23 mouse cellular contexts compared by ENCODE assay signal in the genomic region with DNA sequence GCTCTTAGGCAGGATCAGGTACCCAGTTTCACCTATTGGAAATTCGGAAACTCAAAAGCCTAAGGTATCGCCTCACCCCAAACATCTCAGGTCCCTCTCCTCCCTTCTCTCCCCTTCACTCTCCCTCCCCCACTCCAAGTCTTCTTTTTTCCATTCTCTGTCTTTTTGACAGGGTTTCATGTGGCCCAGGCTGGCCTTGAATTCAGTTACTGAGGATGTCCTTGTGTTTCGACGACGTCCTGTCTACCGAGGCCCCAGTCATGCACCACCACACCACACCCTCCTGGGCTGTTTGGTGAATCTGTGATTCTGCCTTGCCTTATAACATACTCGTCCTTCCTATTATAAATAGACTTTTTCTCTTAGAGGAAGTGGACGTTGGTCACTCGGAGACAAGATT. TPM values are rescaled to one million over a fixed set of nuclear protein-coding genes. Genes with fewer than 3 reads are reported as not detected.
DNase-seq lines count a peak whose midpoint lies in the region; ATAC-seq and TF ChIP-seq lines count a peak whose summit lies in the region.
"Had no signal": no experiment of that assay in that cellular context is flagged by ENCODE, and none has a peak within 500 bp of the region (broad histone marks: within the 10 kb centered on the region; RNA-seq: fewer than 3 reads in every experiment).

No protein-coding gene starts in this region.

- no peak for ATAC-seq in heart, postnatal 0 days (ENCODE audit: insufficient read depth, low read depth)
- ATAC-seq in activated CD4-positive, CD25-positive, alpha-beta regulatory T cell, adult 4 months, result peak; percentile 56
- no peak for ATAC-seq in forebrain, postnatal 0 days
- ATAC-seq: hindbrain, postnatal 0 days had no signal

- TF ChIP-seq EP300 in heart, postnatal 0 days (IDR thresholded peaks at IDR 0.05; ENCODE audit: low read depth), result no peak

- no peak overlapping the region for H3K9ac ChIP-seq in heart, postnatal 0 days (replicated peaks; ENCODE audit: low read depth, low read length)
- no peak overlapping the region for H3K9ac ChIP-seq in forebrain, postnatal 0 days
- H3K9ac ChIP-seq: embryonic facial prominence, embryonic 12.5 days; limb, embryonic 15.5 days; liver, embryonic 14.5 days; lung, embryonic 14.5 days had no signal

- no peaks in the 10 kb centered on the region for H3K9me3 ChIP-seq in heart, postnatal 0 days (replicated peaks; ENCODE audit: control insufficient read depth, low read length)
- H3K9me3 ChIP-seq in heart, embryonic 10.5 days, result no peaks in the 10 kb centered on the region
- H3K9me3 ChIP-seq in forebrain, postnatal 0 days (ENCODE audit: low read length), result no peaks in the 10 kb centered on the region
- H3K9me3 ChIP-seq: embryonic facial prominence, embryonic 12.5 days; limb, embryonic 15.5 days had no signal

- H3K27ac ChIP-seq in heart, postnatal 0 days (ENCODE audit: low read depth), result peak overlapping the region; percentile 13; the same call in 1 of the 2 replicates
- no peak overlapping the region for H3K27ac ChIP-seq in heart, embryonic 10.5 days
- no peak overlapping the region for H3K27ac ChIP-seq in forebrain, postnatal 0 days (ENCODE audit: low read depth, low read length)
- H3K27ac ChIP-seq: embryonic facial prominence, embryonic 12.5 days; hindbrain, postnatal 0 days; kidney, postnatal 0 days; limb, embryonic 15.5 days; liver, embryonic 14.5 days; stomach, postnatal 0 days had no signal

- peaks cover 25% of the 10 kb centered on the region for H3K4me1 ChIP-seq in heart, postnatal 0 days (ENCODE audit: control insufficient read depth, insufficient read depth)
- peaks cover 43% of the 10 kb centered on the region for H3K4me1 ChIP-seq in heart, embryonic 10.5 days
- no peaks in the 10 kb centered on the region for H3K4me1 ChIP-seq in forebrain, postnatal 0 days (ENCODE audit: insufficient read depth)

- 60% methylated on average over 9 of the region's 9 CpGs for WGBS in heart, postnatal 0 days
- WGBS in heart, embryonic 10.5 days, result 76% methylated on average over 9 of the region's 9 CpGs
- 89% methylated on average over 9 of the region's 9 CpGs for WGBS in forebrain, postnatal 0 days

- peaks cover 4% of the 10 kb centered on the region; the same call in 1 of the 2 replicates for H3K36me3 ChIP-seq in heart, postnatal 0 days (replicated peaks; ENCODE audit: control insufficient read depth, insufficient read depth, low read length)
- H3K36me3 ChIP-seq in heart, embryonic 10.5 days, result no peaks in the 10 kb centered on the region
- no peaks in the 10 kb centered on the region for H3K36me3 ChIP-seq in forebrain, postnatal 0 days (ENCODE audit: insufficient read depth)
- H3K36me3 ChIP-seq: embryonic facial prominence, embryonic 12.5 days; limb, embryonic 15.5 days had no signal

- TF ChIP-seq CTCF in heart, postnatal 0 days (IDR thresholded peaks at IDR 0.05; ENCODE audit: low read depth), result no peak
- no peak for TF ChIP-seq CTCF in forebrain, postnatal 0 days (IDR thresholded peaks at IDR 0.05; ENCODE audit: low read depth)

- H3K4me2 ChIP-seq in heart, postnatal 0 days (ENCODE audit: low read depth, low read length), result no peak overlapping the region
- no peak overlapping the region for H3K4me2 ChIP-seq in forebrain, postnatal 0 days (ENCODE audit: low read depth)
- H3K4me2 ChIP-seq: embryonic facial prominence, embryonic 12.5 days; limb, embryonic 15.5 days; lung, embryonic 14.5 days had no signal

- H3K27me3 ChIP-seq in heart, postnatal 0 days (ENCODE audit: control insufficient read depth, insufficient read depth, low read length), result no peaks in the 10 kb centered on the region
- no peaks in the 10 kb centered on the region for H3K27me3 ChIP-seq in heart, embryonic 10.5 days (ENCODE audit: insufficient read depth, poor library complexity, severe bottlenecking)
- no peaks in the 10 kb centered on the region for H3K27me3 ChIP-seq in forebrain, postnatal 0 days (ENCODE audit: insufficient read depth, low read length)
- H3K27me3 ChIP-seq: embryonic facial prominence, embryonic 12.5 days; limb, embryonic 15.5 days had no signal

- DNase-seq in heart, postnatal 0 days (ENCODE audit: low spot score), result no peak
- DNase-seq in heart, embryonic 10.5 days (ENCODE audit: low spot score), result no peak
- DNase-seq in CD4-positive helper T cell, adult 2 months (ENCODE audit: low read depth, low spot score), result peak; percentile 59
- DNase-seq in forebrain, postnatal 0 days, result no peak
- no peak for DNase-seq in ovary, postnatal 36 days (ENCODE audit: low spot score)
- no peak for DNase-seq in layer of hippocampus, postnatal 25 days (ENCODE audit: extremely low spot score in 1 of 2, low spot score in 1 of 2)
- DNase-seq: cerebellum, adult 18-20 months; cerebellum, postnatal 14 days; heart, postnatal 10 days; kidney, adult 11 months; layer of hippocampus, adult 9-11 months; left cerebral cortex, postnatal 4 days; lung, embryonic 14.5 days; midbrain, embryonic 14.5 days; right cerebral cortex, adult 18-20 months; right cerebral cortex, postnatal 4 days had no signal

- no peak overlapping the region for H3K4me3 ChIP-seq in heart, postnatal 0 days (ENCODE audit: low read depth, low read length)
- H3K4me3 ChIP-seq in heart, embryonic 10.5 days, result no peak overlapping the region
- no peak overlapping the region for H3K4me3 ChIP-seq in forebrain, postnatal 0 days (ENCODE audit: low read depth, low read length)
- H3K4me3 ChIP-seq: embryonic facial prominence, embryonic 12.5 days; limb, embryonic 15.5 days had no signal

RNA-seq across cellular contexts. Expression of gene 1700056E22Rik, which starts 13.7 kb away (rescaled TPM):
- not detected in 2 replicates for total RNA-seq in heart, postnatal 0 days (2014; rRNA removed; ENCODE audit: low replicate concordance)
- polyA plus RNA-seq in heart, postnatal 0 days (2015; fragmentation: Nextera tagmentation; extraction: Ambion mirVana), result 2.2 and 3.0 TPM in 2 replicates
- polyA plus RNA-seq in heart, embryonic 10.5 days (2016; fragmentation: Nextera tagmentation; extraction: Ambion mirVana), result 1.1 and 1.3 TPM in 2 replicates
- polyA plus RNA-seq in activated CD4-positive, CD25-positive, alpha-beta regulatory T cell, adult 4 months (2017; shearing (Covaris generic)), result 1 to 10 TPM in 1 of 2 experiments, under 1 TPM in 1; 0.90 to 2.0 TPM
- 0.38 TPM in 1 of 2 replicates, not detected in the other for total RNA-seq in forebrain, postnatal 0 days (2014; rRNA removed)
- polyA plus RNA-seq in forebrain, postnatal 0 days (2015; fragmentation: Nextera tagmentation; extraction: Ambion mirVana), result 0.59 and 0.97 TPM in 2 replicates
- total RNA-seq in layer of hippocampus, postnatal 25 days (2021), result under 1 TPM in 1 of 2 experiments, not detected in 1; 0.30 TPM

RNA-seq across cellular contexts. Expression of gene Dusp10, which starts 34.7 kb away (rescaled TPM):
- total RNA-seq in heart, postnatal 0 days (2014; rRNA removed; ENCODE audit: low replicate concordance), result 13.4 and 31.1 TPM in 2 replicates
- 7.7 and 8.6 TPM in 2 replicates for polyA plus RNA-seq in heart, postnatal 0 days (2015; fragmentation: Nextera tagmentation; extraction: Ambion mirVana)
- polyA plus RNA-seq in heart, embryonic 10.5 days (2016; fragmentation: Nextera tagmentation; extraction: Ambion mirVana), result 8.5 and 12.3 TPM in 2 replicates
- polyA plus RNA-seq in activated CD4-positive, CD25-positive, alpha-beta regulatory T cell, adult 4 months (2017; shearing (Covaris generic)), result 10 to 100 TPM; 17.2 to 18.2 TPM
- 4.3 and 8.9 TPM in 2 replicates for total RNA-seq in forebrain, postnatal 0 days (2014; rRNA removed)
- 3.8 and 4.5 TPM in 2 replicates for polyA plus RNA-seq in forebrain, postnatal 0 days (2015; fragmentation: Nextera tagmentation; extraction: Ambion mirVana)
- 1 to 10 TPM; 5.4 to 5.8 TPM for total RNA-seq in layer of hippocampus, postnatal 25 days (2021)
